In the genomic region with DNA sequence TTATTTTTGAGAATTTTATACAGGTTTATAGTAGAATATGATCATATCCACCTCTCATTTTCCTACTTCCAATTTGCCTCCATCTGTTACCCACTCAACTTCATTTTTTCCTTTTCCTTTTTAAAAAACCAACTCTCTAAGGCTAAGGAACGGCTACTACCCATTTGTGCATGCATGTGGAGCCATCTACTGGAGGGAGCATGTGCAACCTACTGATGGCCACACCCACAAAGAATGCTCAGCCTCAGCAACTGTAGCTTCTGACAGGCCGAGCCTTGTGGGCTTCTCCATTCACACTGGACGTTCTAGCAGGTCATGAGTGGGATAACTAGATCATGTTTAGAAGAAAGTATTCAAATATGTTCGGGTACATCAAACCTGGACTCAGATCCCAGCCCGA, we compare ENCODE assay signal across 8 mouse cellular contexts.
DNase-seq lines count a peak whose midpoint lies in the region; ATAC-seq lines count a peak whose summit lies in the region.

No protein-coding gene starts in this region.

- ATAC-seq in embryonic facial prominence, embryonic 11.5 days (replicated peaks; ENCODE audit: insufficient number of reproducible peaks, low FRiP score, low TSS enrichment, low read depth) = no peak
- peak; percentile 70 for ATAC-seq in liver, embryonic 13.5 days (ENCODE audit: low read depth)
- ATAC-seq in neutrophil, adult 5-6 weeks (ENCODE audit: extremely low read depth, insufficient number of reproducible peaks, low FRiP score, poor library complexity, severe bottlenecking) = peak; percentile 66; the same call in 1 of the 2 replicates
- no peak for ATAC-seq in erythroid progenitor cell, adult 5-6 weeks (replicated peaks; ENCODE audit: low FRiP score, poor library complexity, severe bottlenecking)

- no peaks in the 10 kb centered on the region for H3K27me3 ChIP-seq in embryonic facial prominence, embryonic 11.5 days (ENCODE audit: control insufficient read depth, insufficient read depth, low read length)
- H3K27me3 ChIP-seq in liver, embryonic 13.5 days = no peaks in the 10 kb centered on the region

- no peaks in the 10 kb centered on the region for H3K9me3 ChIP-seq in embryonic facial prominence, embryonic 11.5 days (replicated peaks; ENCODE audit: control insufficient read depth, low read length)
- no peaks in the 10 kb centered on the region for H3K9me3 ChIP-seq in liver, embryonic 13.5 days (replicated peaks)

- H3K4me1 ChIP-seq in embryonic facial prominence, embryonic 11.5 days (ENCODE audit: control insufficient read depth, insufficient read depth, low read length) = no peaks in the 10 kb centered on the region
- no peaks in the 10 kb centered on the region for H3K4me1 ChIP-seq in liver, embryonic 13.5 days (replicated peaks)

- H3K27ac ChIP-seq in embryonic facial prominence, embryonic 11.5 days (replicated peaks; ENCODE audit: low read depth, low read length) = no peak overlapping the region
- H3K27ac ChIP-seq in liver, embryonic 13.5 days = no peak overlapping the region

- no peaks in the 10 kb centered on the region for H3K36me3 ChIP-seq in embryonic facial prominence, embryonic 11.5 days (replicated peaks; ENCODE audit: control insufficient read depth, insufficient read depth, low read depth, low read length)
- no peaks in the 10 kb centered on the region for H3K36me3 ChIP-seq in liver, embryonic 13.5 days

- H3K9ac ChIP-seq in embryonic facial prominence, embryonic 11.5 days (replicated peaks; ENCODE audit: low read length) = no peak overlapping the region
- H3K9ac ChIP-seq in liver, embryonic 13.5 days = no peak overlapping the region

- DNase-seq in urinary bladder, postnatal 36 days (ENCODE audit: low spot score in 2 of 2) = peak; percentile 7 to 28
- DNase-seq in urinary bladder, postnatal 4 days (ENCODE audit: low spot score in 2 of 2) = no peak
- peak; percentile 48 for DNase-seq in adrenal gland, postnatal 14 days
- DNase-seq in embryonic facial prominence, embryonic 11.5 days (ENCODE audit: low spot score) = peak; percentile 63
- peak; percentile 26 for DNase-seq in kidney, adult 11 months
- no peak for DNase-seq in liver, embryonic 13.5 days

- H3K4me2 ChIP-seq in embryonic facial prominence, embryonic 11.5 days (ENCODE audit: low read depth, low read length) = no peak overlapping the region
- H3K4me2 ChIP-seq in liver, embryonic 13.5 days = no peak overlapping the region

- WGBS in embryonic facial prominence, embryonic 11.5 days = 30% methylated on average over 5 of the region's 5 CpGs
- 25% methylated on average over 5 of the region's 5 CpGs for WGBS in liver, embryonic 13.5 days (ENCODE audit: insufficient replicate concordance)

- no peak overlapping the region for H3K4me3 ChIP-seq in embryonic facial prominence, embryonic 11.5 days (ENCODE audit: low read depth, low read length)
- H3K4me3 ChIP-seq in liver, embryonic 13.5 days (replicated peaks) = no peak overlapping the region

Comparison
In these comparisons a context has a peak if more than half of its experiments do, and no peak if none do; other contexts are left out.
1. DNase-seq: peak in urinary bladder, postnatal 36 days (2 of 2), adrenal gland, postnatal 14 days (single experiment), embryonic facial prominence, embryonic 11.5 days (single experiment) and kidney, adult 11 months (single experiment); none in urinary bladder, postnatal 4 days (0 of 2) and liver, embryonic 13.5 days (single experiment).
2. ATAC-seq: peak in liver, embryonic 13.5 days (single experiment) and neutrophil, adult 5-6 weeks (single experiment); none in embryonic facial prominence, embryonic 11.5 days (single experiment) and erythroid progenitor cell, adult 5-6 weeks (single experiment).